Comparison of ENCODE assay signal across 8 mouse cellular contexts in the genomic region with DNA sequence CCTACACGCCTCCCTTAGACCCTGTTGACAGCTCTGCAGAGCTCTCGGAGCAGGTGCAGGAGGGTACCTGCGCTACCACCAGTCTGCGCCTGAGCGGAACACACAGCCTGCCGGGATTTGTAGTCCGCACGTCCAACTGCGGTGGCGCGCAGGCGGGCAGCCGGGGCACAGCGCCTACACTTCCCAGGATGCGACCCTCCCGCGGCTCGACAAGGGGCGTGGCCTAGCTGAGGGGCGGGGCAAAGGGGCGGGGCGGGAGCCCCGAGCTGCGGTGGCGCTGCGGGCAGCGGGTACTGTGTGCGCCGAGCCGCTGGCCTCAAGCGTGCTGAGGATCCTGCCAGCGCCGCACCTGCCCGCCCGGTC. TPM values are rescaled to one million over a fixed set of nuclear protein-coding genes. Genes with fewer than 3 reads are reported as not detected.
A peak's percentile ranks its signal among the peaks of the same experiment; 100 is the strongest.
DNase-seq lines count a peak whose midpoint lies in the region; ATAC-seq and TF ChIP-seq lines count a peak whose summit lies in the region.

A gene (plus strand): TSS at position 242 of the 363 bp plus-strand sequence.

- peak within 1 kb of the TSS; percentile 59 for H3K4me3 ChIP-seq in intestine, postnatal 0 days (ENCODE audit: low read depth, low read length)
- H3K4me3 ChIP-seq in midbrain, embryonic 10.5 days = peak within 1 kb of the TSS; percentile 68

- peak within 1 kb of the TSS; percentile 57 for H3K9ac ChIP-seq in intestine, postnatal 0 days (ENCODE audit: low read depth, low read length)

- WGBS in intestine, postnatal 0 days = under 1% methylated on average over 35 of the region's 35 CpGs
- under 1% methylated on average over 35 of the region's 35 CpGs for WGBS in midbrain, embryonic 10.5 days

- TF ChIP-seq CTCF in intestine, postnatal 0 days (IDR thresholded peaks at IDR 0.05; ENCODE audit: low read depth) = peak; percentile 47

- peaks cover 22% of the 10 kb centered on the region for H3K27me3 ChIP-seq in intestine, postnatal 0 days (replicated peaks; ENCODE audit: control insufficient read depth, insufficient read depth, low read length)
- peaks cover 64% of the 10 kb centered on the region for H3K27me3 ChIP-seq in midbrain, embryonic 10.5 days (ENCODE audit: low read depth, poor library complexity, severe bottlenecking)

- H3K4me1 ChIP-seq in intestine, postnatal 0 days (replicated peaks; ENCODE audit: control insufficient read depth, insufficient read depth, low read length) = no peaks in the 10 kb centered on the region; the same call in 1 of the 2 replicates
- H3K4me1 ChIP-seq in midbrain, embryonic 10.5 days = peaks cover 19% of the 10 kb centered on the region

- DNase-seq in adrenal gland, postnatal 10 days = peak; percentile 92
- DNase-seq in embryo, embryonic 9.5 days (ENCODE audit: extremely low spot score) = peak; percentile 95
- peak; percentile 95 to 97 for DNase-seq in left cerebral cortex, postnatal 36 days (ENCODE audit: low spot score in 2 of 2)
- DNase-seq in midbrain, embryonic 10.5 days (ENCODE audit: low spot score) = peak; percentile 95
- peak; percentile 96 for DNase-seq in right cerebral cortex, postnatal 36 days (ENCODE audit: low spot score in 2 of 2)
- DNase-seq in urinary bladder, postnatal 4 days (ENCODE audit: low spot score in 2 of 2) = peak; percentile 83 to 86

- no peaks in the 10 kb centered on the region for H3K36me3 ChIP-seq in intestine, postnatal 0 days (ENCODE audit: control insufficient read depth, insufficient read depth)
- no peaks in the 10 kb centered on the region for H3K36me3 ChIP-seq in midbrain, embryonic 10.5 days

- peak within 1 kb of the TSS; percentile 100 for H3K4me2 ChIP-seq in intestine, postnatal 0 days (replicated peaks; ENCODE audit: low read depth)

- intact Hi-C loops in left cerebral cortex, postnatal 36 days (cut with DNase I) = loop anchor here (5.0 kb wide), 1 partner anchor 40 kb away; no protein-coding TSS in a partner anchor

- peak; percentile 88 for ATAC-seq in granulocyte monocyte progenitor cell, adult 5-6 weeks (replicated peaks; ENCODE audit: poor library complexity, severe bottlenecking)
- ATAC-seq in intestine, postnatal 0 days = peak; percentile 95

- H3K27ac ChIP-seq in intestine, postnatal 0 days (ENCODE audit: low read depth, low read length) = no peak within 1 kb of the TSS; the same call in 1 of the 2 replicates
- H3K27ac ChIP-seq in midbrain, embryonic 10.5 days (replicated peaks) = 0 out of 2 replicates have a peak within 1 kb of the TSS, but pooled peaks have one; percentile 13

- no peaks in the 10 kb centered on the region for H3K9me3 ChIP-seq in intestine, postnatal 0 days (ENCODE audit: control insufficient read depth)
- no peaks in the 10 kb centered on the region for H3K9me3 ChIP-seq in midbrain, embryonic 10.5 days (replicated peaks)

RNA-seq across cellular contexts. Expression of the gene that starts here (rescaled TPM):
- 1 to 10 TPM; 4.0 to 8.9 TPM for total RNA-seq in adrenal gland, postnatal 10 days (2021)
- total RNA-seq in granulocyte monocyte progenitor cell, adult 5-6 weeks (2014; fragmentation: Nextera tagmentation) = 1.6 TPM in 1 of 2 replicates, not detected in the other
- 0.22 TPM in 1 of 2 replicates, not detected in the other for total RNA-seq in granulocyte monocyte progenitor cell, adult 5-6 weeks (2017)
- polyA plus RNA-seq in intestine, postnatal 0 days (2015; fragmentation: Nextera tagmentation; extraction: Ambion mirVana) = 1.9 and 2.0 TPM in 2 replicates
- total RNA-seq in left cerebral cortex, postnatal 36 days (2021) = 100 to 1,000 TPM; 150 to 220 TPM
- 0.62 and 0.84 TPM in 2 replicates for polyA plus RNA-seq in midbrain, embryonic 10.5 days (2016; fragmentation: Nextera tagmentation; extraction: Ambion mirVana)

Comparison
In these comparisons a context has a peak if more than half of its experiments do, and no peak if none do; other contexts are left out.
1. RNA of the gene that starts here (total RNA-seq): 150 to 220 TPM in left cerebral cortex, postnatal 36 days; 4.0 to 8.9 TPM in adrenal gland, postnatal 10 days and 0.22 to 1.6 TPM in granulocyte monocyte progenitor cell, adult 5-6 weeks; every median in the first group is over 10 times any median in the second.
2. Peak in DNase-seq, H3K4me3 ChIP-seq and H3K27ac ChIP-seq in midbrain, embryonic 10.5 days; RNA of the gene not detected or under 1 TPM.
3. Peak in every context shown above with its lines, with median percentiles within 50 percentile points of each other: DNase-seq.